Mouse (Mus musculus): ENCODE results near the gene Angptl1.

GRCm38 (mm10) chr1:156870028-156870427, 31.7 kb downstream of the Angptl1 start:
- TF ChIP-seq CTCF (conservative IDR thresholded peaks at IDR 0.05 in 1 of 2, IDR thresholded peaks at IDR 0.05 in 1 of 2; ENCODE audit: low read depth in 2 of 2, low read length in 2 of 2) (no peak), POLR2A (IDR thresholded peaks at IDR 0.05; ENCODE audit: low read depth, low read length) (no peak), EP300 (IDR thresholded peaks at IDR 0.05; ENCODE audit: low read length) (no peak), ELF1 (IDR thresholded peaks at IDR 0.05; ENCODE audit: low read depth, low read length) (no peak), USF2 (conservative IDR thresholded peaks at IDR 0.05; ENCODE audit: low read depth, low read length) (no peak), KAT2A (IDR thresholded peaks at IDR 0.05; ENCODE audit: insufficient replicate concordance, low read length) (no peak), CHD2 (IDR thresholded peaks at IDR 0.05; ENCODE audit: low read length) (no peak), MXI1 (IDR thresholded peaks at IDR 0.05; ENCODE audit: low read depth, low read length) (no peak), NELFE (IDR thresholded peaks at IDR 0.05; ENCODE audit: low read depth, low read length) (no peak), HCFC1 (IDR thresholded peaks at IDR 0.05; ENCODE audit: low read depth, low read length) (no peak), ZC3H11A (IDR thresholded peaks at IDR 0.05; ENCODE audit: low read depth, low read length) (no peak)

Measured in CH12.LX (cell line).